Mouse (Mus musculus): ENCODE results near the gene Ssrp1.

The Ssrp1 gene

GRCm38 (mm10) chr2:85038336-85038735 is 1.3 kb downstream of the Ssrp1 start:
- DNase-seq (ENCODE audit: low spot score), result no peak

GRCm38 (mm10) chr2:85043623-85044022 is 6.6 kb downstream of the Ssrp1 start:
- no peak for DNase-seq (ENCODE audit: low spot score)

- no peak for DNase-seq (ENCODE audit: low spot score)
Measured at GRCm38 (mm10) chr2:85046222-85046621, 9.2 kb downstream of the Ssrp1 start.

- DNase-seq (ENCODE audit: low spot score), result no peak
Measured at GRCm38 (mm10) chr2:85047081-85047480, 10.0 kb downstream of the Ssrp1 start.

- peak; percentile 96 for DNase-seq (ENCODE audit: low spot score)
Measured at GRCm38 (mm10) chr2:85047596-85048167, 10.6 kb downstream of the Ssrp1 start, which contains the start of gene Tnks1bp1. TSS of gene Tnks1bp1 (plus strand) at chr2:85048022.

GRCm38 (mm10) chr2:85048168-85048751 is 11.2 kb downstream of the Ssrp1 start:
- DNase-seq (ENCODE audit: low spot score), result no peak

GRCm38 (mm10) chr2:85049277-85049676 is 12.2 kb downstream of the Ssrp1 start:
- no peak for DNase-seq (ENCODE audit: low spot score)

GRCm38 (mm10) chr2:85050001-85050634 is 13.1 kb downstream of the Ssrp1 start:
- peak; percentile 56 for DNase-seq (ENCODE audit: low spot score)

- DNase-seq (ENCODE audit: low spot score), result no peak
Measured at GRCm38 (mm10) chr2:85050746-85051145, 13.7 kb downstream of the Ssrp1 start.

GRCm38 (mm10) chr2:85053192-85053816 is 16.3 kb downstream of the Ssrp1 start:
- DNase-seq (ENCODE audit: low spot score), result no peak

- no peak for DNase-seq (ENCODE audit: low spot score)
Measured at GRCm38 (mm10) chr2:85056711-85057110, 19.7 kb downstream of the Ssrp1 start.

- no peak for DNase-seq (ENCODE audit: low spot score)
Measured at GRCm38 (mm10) chr2:85059677-85060076, 22.6 kb downstream of the Ssrp1 start.

GRCm38 (mm10) chr2:85060591-85061060 is 23.6 kb downstream of the Ssrp1 start:
- peak; percentile 84 for DNase-seq (ENCODE audit: low spot score)

- no peak for DNase-seq (ENCODE audit: low spot score)
Measured at GRCm38 (mm10) chr2:85061107-85061541, 24.1 kb downstream of the Ssrp1 start.

- no peak for DNase-seq (ENCODE audit: low spot score)
Measured at GRCm38 (mm10) chr2:85065141-85065875, 28.3 kb downstream of the Ssrp1 start.

- DNase-seq (ENCODE audit: low spot score), result peak; percentile 69
Measured at GRCm38 (mm10) chr2:85066937-85067336, 29.9 kb downstream of the Ssrp1 start.

GRCm38 (mm10) chr2:85067903-85068625 is 31.0 kb downstream of the Ssrp1 start:
- no peak for DNase-seq (ENCODE audit: low spot score)

- DNase-seq (ENCODE audit: low spot score), result no peak
Measured at GRCm38 (mm10) chr2:85068626-85069025, 31.6 kb downstream of the Ssrp1 start.

- no peak for DNase-seq (ENCODE audit: low spot score)
Measured at GRCm38 (mm10) chr2:85070086-85070485, 33.1 kb downstream of the Ssrp1 start.

GRCm38 (mm10) chr2:85071921-85072320 is 34.9 kb downstream of the Ssrp1 start:
- DNase-seq (ENCODE audit: low spot score), result peak; percentile 66

- DNase-seq (ENCODE audit: low spot score), result no peak
Measured at GRCm38 (mm10) chr2:85073751-85074150, 36.7 kb downstream of the Ssrp1 start.
